Mouse (Mus musculus) layer of hippocampus, adult 2 months (tissue): ENCODE measurements around the gene Ptprb. TPM values are rescaled to one million over a fixed set of nuclear protein-coding genes. Genes with fewer than 3 reads are reported as not detected.
A peak's percentile ranks its signal among the peaks of the same experiment; 100 is the strongest.

Source experiments
- DNase-seq, 2 experiments: peaks; one replicate each; pipeline ENCODE4 v3.0.0; 2022; ENCODE audit warnings: low spot score in 2 of 2
- H3K27ac ChIP-seq: fragments of 200-600 bp; 2 replicates; pipeline ENCODE4 v1.8.1; 2022
- H3K4me3 ChIP-seq: fragments of 200-600 bp; 2 replicates; pipeline ENCODE4 v1.8.1; 2022; ENCODE audit warnings: mild to moderate bottlenecking
- CTCF ChIP-seq: fragments of 200-600 bp; conservative IDR thresholded peaks from 2 replicates; pipeline ENCODE4 v1.8.1; 2022; ENCODE audit warnings: antibody characterized with exemption, mild to moderate bottlenecking, moderate library complexity
- total RNA-seq, 2 experiments: library from RNA; stranded (reverse); gene quantifications; 2 replicates each; pipeline ENCODE4 v1.2.3; 2021

The Ptprb gene
- total RNA-seq, 2 experiments from 2014 or later: 15.0 to 19.7 TPM

DNA sequence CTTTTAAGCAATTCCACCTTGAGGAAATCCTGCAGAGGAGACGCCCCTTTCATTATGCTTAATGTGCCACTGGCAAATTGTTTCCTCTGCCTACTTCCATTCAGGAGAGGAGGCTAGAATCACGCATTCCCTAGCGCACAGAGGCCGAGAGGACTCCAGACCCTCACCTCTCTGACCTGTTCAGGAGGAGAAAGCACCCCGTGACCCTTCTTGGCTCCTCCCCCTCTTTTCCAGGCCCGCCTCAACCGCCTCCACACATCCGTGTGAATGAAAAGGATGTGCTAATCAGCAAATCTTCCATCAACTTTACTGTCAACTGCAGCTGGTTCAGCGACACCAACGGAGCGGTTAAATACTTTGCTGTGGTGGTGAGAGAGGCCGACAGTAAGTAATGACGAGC is 75.2 kb downstream of the Ptprb start:
- no peak for DNase-seq
- TF ChIP-seq CTCF: no peak
- Histone ChIP-seq H3K4me3 (no peak overlapping the region), H3K27ac (no peak overlapping the region)

DNA sequence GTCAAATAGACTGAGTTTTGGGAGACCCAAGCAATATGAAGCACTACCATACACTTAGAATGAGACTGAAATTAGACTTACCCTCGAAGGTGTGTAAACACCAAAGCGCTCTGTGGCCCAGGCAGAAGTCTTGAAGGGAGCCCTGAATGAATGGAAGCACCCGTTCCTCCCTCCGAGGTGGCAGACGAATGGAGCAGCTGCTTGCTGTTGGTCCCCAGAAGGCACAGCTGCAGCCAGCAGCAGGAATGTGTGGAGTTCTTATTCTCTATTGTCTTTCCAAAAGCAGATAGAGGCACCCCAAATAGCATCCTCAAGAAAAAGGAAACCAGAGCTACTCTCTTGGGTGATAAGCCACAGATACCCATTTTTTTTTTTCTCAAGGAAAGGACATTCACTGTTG is 79.0 kb downstream of the Ptprb start:
- no peak for TF ChIP-seq CTCF
- Histone ChIP-seq H3K27ac (no peak overlapping the region), H3K4me3 (no peak overlapping the region)
- no peak for DNase-seq

DNA sequence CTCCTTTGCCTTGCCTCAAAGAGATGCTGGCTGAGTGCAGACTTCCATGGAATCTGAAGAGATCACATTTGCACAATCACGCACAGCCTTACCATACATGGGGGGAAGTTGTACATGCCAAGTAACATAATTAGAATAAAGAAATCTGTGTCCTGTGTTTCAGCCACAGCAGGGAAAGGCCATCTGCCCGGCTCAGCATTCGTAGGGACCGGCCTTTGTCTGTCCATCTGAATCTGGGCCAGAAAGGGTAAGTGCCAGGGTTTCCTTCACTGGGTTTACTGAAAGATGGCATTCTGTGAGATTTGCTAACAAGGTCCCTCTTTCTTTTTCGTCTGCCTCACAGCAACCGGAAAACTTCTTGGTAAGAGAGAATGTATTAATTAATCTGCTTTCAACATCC is 86.9 kb downstream of the Ptprb start:
- peak; percentile 38 to 71 for DNase-seq
- Histone ChIP-seq H3K27ac (no peak overlapping the region), H3K4me3 (no peak overlapping the region)
- TF ChIP-seq CTCF: no peak

DNA sequence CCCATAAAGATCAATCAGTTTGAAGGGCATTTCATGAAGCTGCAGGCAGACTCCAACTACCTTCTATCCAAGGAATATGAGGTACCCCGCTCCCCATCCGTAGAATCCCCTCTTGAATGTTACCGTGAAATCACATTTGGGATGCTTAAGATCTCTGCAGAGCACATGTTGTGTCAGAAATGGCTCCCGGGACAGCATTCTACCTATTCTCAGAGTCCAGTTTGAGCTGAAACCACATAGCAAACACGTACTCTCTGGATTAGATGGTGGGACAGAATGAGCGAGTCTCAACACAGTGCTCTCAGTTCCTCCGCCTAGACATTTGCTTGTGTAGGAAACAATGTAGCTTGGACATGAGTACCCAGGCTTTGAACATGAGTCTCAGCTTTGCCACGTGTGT is 87.3 kb downstream of the Ptprb start:
- no peak for TF ChIP-seq CTCF
- no peak for DNase-seq
- H3K4me3 ChIP-seq: no peak overlapping the region
- 0 out of 2 replicates have a peak overlapping the region, but pooled peaks have one; percentile 7 for H3K27ac ChIP-seq

DNA sequence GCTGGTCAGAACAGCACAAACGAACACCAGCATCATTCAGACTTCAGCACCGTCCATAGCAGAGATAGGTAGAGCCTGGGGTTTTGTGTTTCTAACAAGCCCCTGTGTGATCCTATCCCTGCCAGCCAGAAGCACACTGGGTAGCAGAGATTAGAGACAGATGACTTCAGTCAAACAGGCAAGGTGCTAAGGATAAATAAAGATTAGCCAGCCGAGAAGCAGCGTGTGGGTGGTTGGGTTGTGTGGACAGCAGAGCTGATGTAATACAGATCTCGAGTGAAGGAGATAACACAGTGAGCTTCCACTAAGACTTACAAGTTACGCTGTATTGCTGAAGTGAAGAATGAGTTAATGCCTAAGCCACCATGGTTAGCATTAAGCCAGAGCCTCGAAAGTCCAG is 89.4 kb downstream of the Ptprb start:
- no peak for TF ChIP-seq CTCF
- no peak overlapping the region for H3K27ac ChIP-seq
- DNase-seq: no peak
- H3K4me3 ChIP-seq: no peak overlapping the region

DNA sequence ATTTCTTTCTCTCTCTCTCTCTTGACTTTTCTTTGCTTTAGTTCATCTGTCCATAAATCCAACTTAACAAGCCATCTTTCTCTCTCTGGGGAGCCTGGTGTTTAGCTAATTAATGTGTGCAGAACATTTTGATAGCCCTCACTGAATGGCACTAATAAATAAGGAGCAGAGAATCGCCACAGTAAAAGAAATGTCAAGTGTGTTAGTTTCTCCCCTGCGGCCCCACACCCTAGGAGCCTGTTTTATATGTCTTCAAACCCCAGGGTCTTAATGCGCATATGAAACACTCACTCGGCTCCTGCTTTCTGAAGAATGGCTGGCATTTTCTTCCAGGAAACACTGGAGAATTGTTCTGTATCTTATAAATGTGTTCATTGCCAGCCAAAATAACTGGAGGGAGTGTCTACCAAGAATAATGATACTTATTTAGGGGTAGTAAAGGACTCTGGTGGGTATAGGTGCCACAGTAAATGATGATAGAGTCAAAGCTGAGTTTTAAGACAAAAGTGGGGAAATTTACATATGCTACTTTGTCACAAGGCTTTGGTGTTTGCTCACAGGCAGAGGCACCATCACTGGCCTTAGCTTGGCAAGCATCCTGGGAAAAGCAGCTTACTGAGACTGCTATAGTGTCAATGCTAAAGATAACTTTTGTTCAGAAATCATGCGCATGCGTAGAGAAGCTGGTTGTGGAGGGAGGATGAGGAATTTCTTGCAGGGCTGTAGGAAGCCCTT is 95.8 kb downstream of the Ptprb start:
- Histone ChIP-seq H3K4me3 (no peak overlapping the region), H3K27ac (no peak overlapping the region)
- DNase-seq: no peak
- TF ChIP-seq CTCF: no peak

DNA sequence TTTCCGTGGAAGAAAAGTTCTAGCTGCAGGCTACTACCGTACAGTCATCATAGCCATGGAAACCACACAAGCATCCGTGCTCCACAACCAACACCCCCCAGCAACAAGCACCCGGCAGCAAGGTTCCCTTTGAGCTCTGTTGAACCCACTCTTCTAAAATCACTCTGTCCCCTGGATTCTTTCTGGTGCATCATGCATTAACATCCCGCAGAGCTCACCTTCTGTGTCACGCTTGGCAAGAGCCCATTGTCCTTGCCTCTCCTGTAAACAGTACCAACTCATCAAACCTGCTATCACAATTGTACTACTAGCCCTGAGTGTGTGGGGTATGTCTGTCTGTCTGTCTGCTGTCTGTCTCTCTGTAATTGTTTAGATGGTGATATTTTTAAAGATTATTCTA is 98.8 kb downstream of the Ptprb start:
- Histone ChIP-seq H3K27ac (no peak overlapping the region), H3K4me3 (no peak overlapping the region)
- TF ChIP-seq CTCF: no peak
- DNase-seq: no peak

DNA sequence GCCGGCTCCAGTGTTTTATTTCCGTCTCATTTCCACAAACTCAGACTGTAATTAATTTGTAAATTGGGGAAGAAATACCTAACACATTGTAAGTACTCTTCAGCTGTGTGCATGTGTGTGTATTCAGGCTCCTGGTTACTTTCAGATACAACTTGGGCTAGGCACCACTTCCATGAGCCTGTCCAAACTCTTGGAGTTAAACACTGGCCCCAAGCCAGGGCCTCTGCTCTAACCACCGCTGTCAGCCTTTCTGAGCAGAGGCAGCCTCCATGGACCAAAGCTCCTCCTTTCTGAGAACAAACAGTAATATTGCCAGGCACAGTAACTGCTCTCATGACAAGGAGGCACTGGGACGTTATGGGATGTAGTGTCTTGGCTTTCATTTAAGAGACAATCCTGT is 101.5 kb downstream of the Ptprb start:
- no peak for TF ChIP-seq CTCF
- DNase-seq: no peak
- Histone ChIP-seq H3K27ac (no peak overlapping the region), H3K4me3 (no peak overlapping the region)

DNA sequence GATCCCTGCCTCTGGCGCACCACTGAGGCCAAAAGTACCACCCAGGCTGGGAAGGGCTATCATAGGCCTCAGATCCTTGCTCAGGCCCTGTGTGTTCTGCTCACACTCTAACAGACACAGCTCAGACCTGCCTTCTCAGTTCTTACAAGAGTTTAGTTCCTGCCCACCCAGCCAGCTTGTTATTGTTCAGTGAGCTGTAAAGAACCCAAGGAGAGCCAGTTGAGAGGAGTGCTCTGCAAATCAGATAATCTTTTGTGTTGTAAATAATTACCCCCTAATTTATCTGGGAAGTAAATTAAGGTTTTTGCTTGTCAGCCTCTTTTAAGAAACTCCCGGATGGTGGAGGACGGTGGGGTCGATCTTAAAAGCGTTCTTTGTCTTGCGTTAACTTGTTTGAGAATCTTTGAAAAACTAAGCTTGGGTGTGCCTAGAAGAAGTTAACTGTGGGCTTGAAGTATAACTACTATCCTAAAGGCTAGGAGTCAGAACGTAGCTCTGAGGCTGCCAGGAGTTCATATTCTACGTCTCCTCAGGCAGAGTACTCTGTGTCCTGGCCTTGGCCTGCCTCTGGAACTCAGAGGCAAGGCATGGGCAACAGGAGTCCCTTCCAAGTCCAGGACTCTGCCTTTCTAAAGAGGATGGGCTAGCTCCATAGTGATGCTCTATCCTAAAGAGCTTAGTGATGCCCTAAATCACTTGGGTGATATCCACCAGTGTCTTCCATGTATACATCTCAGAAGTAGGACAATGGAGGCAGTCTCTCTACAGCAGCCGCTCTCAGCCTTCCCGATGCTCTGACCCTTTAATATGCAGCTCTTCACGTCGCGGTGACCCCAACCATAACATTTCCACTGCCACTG is 107.7 kb downstream of the Ptprb start:
- no peak for DNase-seq
- no peak overlapping the region for H3K27ac ChIP-seq
- no peak for TF ChIP-seq CTCF
- H3K4me3 ChIP-seq: no peak overlapping the region

DNA sequence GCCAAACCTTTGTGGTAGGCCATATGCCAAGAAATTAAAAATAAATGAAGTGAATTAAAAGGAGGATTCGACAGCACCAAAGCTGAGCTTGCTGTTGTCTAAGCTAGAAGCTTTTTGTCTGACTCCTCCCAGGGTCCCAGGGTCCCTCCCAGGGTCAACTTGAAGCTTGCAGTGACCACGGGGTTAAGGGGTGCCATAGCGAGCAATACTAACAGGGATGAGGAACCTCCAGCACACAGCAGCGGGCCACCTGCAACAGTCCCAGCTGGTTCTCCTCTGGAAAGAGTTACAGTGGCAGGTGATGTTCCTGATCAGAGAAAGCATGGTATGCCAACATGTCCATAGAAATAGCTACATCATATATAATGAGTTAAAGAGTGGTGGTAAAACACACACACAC is 109.1 kb downstream of the Ptprb start:
- no peak for DNase-seq
- no peak for TF ChIP-seq CTCF
- Histone ChIP-seq H3K4me3 (no peak overlapping the region), H3K27ac (no peak overlapping the region)

DNA sequence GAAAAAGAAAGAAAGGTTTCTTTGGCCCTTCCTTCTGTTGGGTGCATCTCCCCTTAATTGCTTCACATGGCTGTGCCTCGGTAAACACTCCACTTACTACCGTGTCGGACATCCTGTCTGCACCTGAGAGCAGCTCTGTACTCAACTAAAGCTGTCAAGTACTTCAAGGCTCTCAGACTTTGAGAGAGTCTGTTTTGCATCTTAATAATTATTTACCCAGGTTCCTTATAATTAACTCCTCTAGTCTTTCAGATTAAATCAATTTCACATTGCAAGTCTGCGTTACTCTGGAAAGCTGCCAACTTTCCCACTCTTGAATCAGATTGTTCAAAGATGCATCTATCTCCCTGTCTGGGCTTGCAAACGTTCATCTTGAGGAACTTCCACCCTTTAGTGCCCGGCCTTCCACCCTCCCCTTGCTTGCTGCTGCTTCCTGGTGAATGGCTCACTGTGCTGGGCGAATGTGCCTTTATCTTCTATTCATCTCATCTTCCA is 111.1 kb downstream of the Ptprb start:
- H3K27ac ChIP-seq: no peak overlapping the region
- no peak for DNase-seq
- TF ChIP-seq CTCF: no peak
- H3K4me3 ChIP-seq: no peak overlapping the region

DNA sequence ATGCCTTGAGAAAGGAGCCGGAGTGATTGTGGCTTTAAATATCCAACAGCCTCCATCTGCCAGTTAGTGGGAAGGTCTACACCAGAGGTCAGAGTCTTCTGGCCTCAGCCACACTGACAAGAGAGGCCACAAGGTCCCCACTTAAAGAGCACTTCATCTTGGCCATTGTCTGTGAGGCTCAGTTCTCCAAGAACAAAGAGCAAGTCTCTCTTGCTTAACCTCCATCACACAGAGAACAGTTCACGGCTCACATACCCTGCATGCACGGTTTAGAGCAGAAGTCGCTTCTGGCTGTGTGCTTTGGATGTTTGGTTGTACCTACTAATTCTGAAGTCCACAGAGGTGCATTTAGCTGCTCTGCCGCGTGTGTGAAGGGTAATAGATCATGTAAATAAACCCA is 113.5 kb downstream of the Ptprb start:
- DNase-seq: no peak
- no peak for TF ChIP-seq CTCF

DNA sequence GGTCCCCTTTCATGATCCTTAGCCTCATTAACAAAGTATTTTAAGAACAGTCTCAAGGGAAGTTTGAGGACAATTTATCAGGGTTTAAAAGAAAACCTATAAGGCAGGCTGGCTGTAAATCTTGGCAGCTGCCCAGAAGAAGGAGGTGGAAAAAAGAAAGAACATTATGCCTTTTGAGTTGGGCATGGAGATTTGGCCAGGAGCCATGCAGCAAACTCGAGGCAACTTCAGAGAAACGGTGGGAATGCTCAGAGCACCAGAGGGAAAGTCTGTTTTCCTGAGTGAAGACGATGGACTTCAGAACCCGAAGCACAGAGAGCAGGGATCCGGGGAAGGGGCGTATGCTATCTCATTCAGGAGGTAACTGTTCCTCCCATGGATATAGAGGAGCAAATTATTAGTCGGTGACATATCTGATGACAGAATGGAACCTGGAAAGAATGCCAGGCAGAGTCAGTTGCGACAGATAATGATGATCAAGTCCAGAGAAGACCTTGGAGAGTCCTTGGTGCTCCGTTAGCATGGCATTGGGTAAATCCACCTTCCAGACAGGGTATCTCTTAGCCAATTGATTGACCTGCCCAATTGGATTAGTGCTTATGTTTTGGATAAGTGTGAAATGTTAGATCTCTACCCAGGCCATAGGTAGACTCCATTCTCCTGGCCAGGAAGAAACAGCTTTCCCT is 118.6 kb downstream of the Ptprb start:
- no peak overlapping the region for H3K4me3 ChIP-seq
- no peak for TF ChIP-seq CTCF
- no peak overlapping the region for H3K27ac ChIP-seq
- no peak for DNase-seq

More for the DNA sequence above, 113.5 kb downstream of the Ptprb start:
- H3K27ac ChIP-seq: no peak overlapping the region
- no peak overlapping the region for H3K4me3 ChIP-seq
